Mouse (Mus musculus): Measurements from ENCODE around the gene Ttc23. TPM values are rescaled to one million over a fixed set of nuclear protein-coding genes. Genes with fewer than 3 reads are reported as not detected.

Gene Ttc23
- total and polyA plus RNA-seq, 3 experiments = 0.89 to 2.5 (median 0.93) TPM

GRCm38 (mm10) chr7:67639006-67639405 is 8.2 kb upstream of the Ttc23 start:
- H3K9me3 ChIP-seq (replicated peaks; ENCODE audit: low read length) = no peaks in the 10 kb centered on the region
- in situ Hi-C loops (cut with MboI; ENCODE audit: low pct_ligation_motif_present, low pct_unique_long_range_greater_than_20kb, low sequenced_read_pairs) (loop anchor here (10.0 to 25.0 kb wide), 3 partner anchors 577 to 1202 kb away; partner anchors contain the start of gene Aldh1a3), dilution Hi-C loops (cut with MboI; ENCODE audit: extremely low pct_ligation_motif_present, extremely low pct_unique_long_range_greater_than_20kb, low sequenced_read_pairs) (no loop called here)
- no peak overlapping the region for H3K4me3 ChIP-seq (replicated peaks in 1 of 3; ENCODE audit: low read depth in 2 of 3, low read length in 2 of 3, poor library complexity in 1 of 3)
- no peak overlapping the region for H3K27ac ChIP-seq (ENCODE audit: insufficient read depth, low read depth)
- H3K27me3 ChIP-seq (replicated peaks) = no peaks in the 10 kb centered on the region
- peaks cover 0 to 3% of the 10 kb centered on the region in 2 experiments for H3K36me3 ChIP-seq (replicated peaks in 1 of 2; ENCODE audit: control insufficient read depth in 1 of 2, insufficient read depth in 1 of 2, low read length in 1 of 2)
- H3K79me2 ChIP-seq (replicated peaks; ENCODE audit: control insufficient read depth, extremely low read depth, insufficient read depth, poor library complexity, severe bottlenecking) = no peaks in the 10 kb centered on the region
- H3K9ac ChIP-seq (ENCODE audit: insufficient read depth, low read depth) = no peak overlapping the region
- peaks cover 0 to 11% of the 10 kb centered on the region in 2 experiments; a peak in 2 of 4 replicates for H3K4me1 ChIP-seq (ENCODE audit: control insufficient read depth in 1 of 2, insufficient read depth in 2 of 2)
- TF ChIP-seq USF1 (IDR thresholded peaks at IDR 0.05; ENCODE audit: low read depth, low read length) (no peak), ZC3H11A (IDR thresholded peaks at IDR 0.05; ENCODE audit: low read depth, low read length) (no peak), TBP (conservative IDR thresholded peaks at IDR 0.05; ENCODE audit: low read depth, low read length) (no peak), SMC3 (IDR thresholded peaks at IDR 0.05; ENCODE audit: low read depth, low read length) (no peak), EP300 (IDR thresholded peaks at IDR 0.05; ENCODE audit: low read length) (no peak), ZMIZ1 (IDR thresholded peaks at IDR 0.05; ENCODE audit: low read depth, low read length) (no peak), MEF2A (IDR thresholded peaks at IDR 0.05; ENCODE audit: borderline replicate concordance, low read depth, low read length) (no peak), NELFE (IDR thresholded peaks at IDR 0.05; ENCODE audit: low read depth, low read length) (no peak), MYC (IDR thresholded peaks at IDR 0.05; ENCODE audit: low read depth, low read length) (no peak), UBTF (IDR thresholded peaks at IDR 0.05; ENCODE audit: low read depth, low read length) (no peak), MXI1 (IDR thresholded peaks at IDR 0.05; ENCODE audit: low read depth, low read length) (no peak), RAD21 (IDR thresholded peaks at IDR 0.05; ENCODE audit: low read depth, low read length) (no peak), RCOR1 (conservative IDR thresholded peaks at IDR 0.05; ENCODE audit: low read depth, low read length) (no peak), POLR2A (IDR thresholded peaks at IDR 0.05; ENCODE audit: low read depth, low read length) (no peak), ETS1 (conservative IDR thresholded peaks at IDR 0.05; ENCODE audit: low read depth, low read length) (no peak), CHD1 (IDR thresholded peaks at IDR 0.05; ENCODE audit: low read depth, low read length) (no peak), MAZ (IDR thresholded peaks at IDR 0.05; ENCODE audit: low read depth, low read length) (no peak), KAT2A (IDR thresholded peaks at IDR 0.05; ENCODE audit: insufficient replicate concordance, low read length) (no peak)
- no peak overlapping the region for H3K4me2 ChIP-seq (ENCODE audit: insufficient read depth, low read depth, poor library complexity, severe bottlenecking)
- DNase-seq (ENCODE audit: extremely low read depth) = no peak

GRCm38 (mm10) chr7:67642955-67643354 is 4.3 kb upstream of the Ttc23 start:
- peaks cover 0 to 21% of the 10 kb centered on the region in 2 experiments; a peak in 2 of 4 replicates for H3K4me1 ChIP-seq (ENCODE audit: control insufficient read depth in 1 of 2, insufficient read depth in 2 of 2)
- in situ Hi-C loops (cut with MboI; ENCODE audit: low pct_ligation_motif_present, low pct_unique_long_range_greater_than_20kb, low sequenced_read_pairs) (loop anchor here (25.0 kb wide), 2 partner anchors 581 to 1206 kb away; partner anchors contain the start of gene Aldh1a3), dilution Hi-C loops (cut with MboI; ENCODE audit: extremely low pct_ligation_motif_present, extremely low pct_unique_long_range_greater_than_20kb, low sequenced_read_pairs) (no loop called here)
- H3K9ac ChIP-seq (ENCODE audit: insufficient read depth, low read depth) = no peak overlapping the region
- peaks cover 0 to 3% of the 10 kb centered on the region in 2 experiments for H3K36me3 ChIP-seq (replicated peaks in 1 of 2; ENCODE audit: control insufficient read depth in 1 of 2, insufficient read depth in 1 of 2, low read length in 1 of 2)
- H3K27ac ChIP-seq (ENCODE audit: insufficient read depth, low read depth) = no peak overlapping the region
- H3K4me2 ChIP-seq (ENCODE audit: insufficient read depth, low read depth, poor library complexity, severe bottlenecking) = no peak overlapping the region
- no peaks in the 10 kb centered on the region for H3K9me3 ChIP-seq (replicated peaks; ENCODE audit: low read length)
- H3K27me3 ChIP-seq (replicated peaks) = no peaks in the 10 kb centered on the region
- H3K79me2 ChIP-seq (replicated peaks; ENCODE audit: control insufficient read depth, extremely low read depth, insufficient read depth, poor library complexity, severe bottlenecking) = no peaks in the 10 kb centered on the region
- DNase-seq (ENCODE audit: extremely low read depth) = no peak
- no peak overlapping the region for H3K4me3 ChIP-seq (replicated peaks in 1 of 3; ENCODE audit: low read depth in 2 of 3, low read length in 2 of 3, poor library complexity in 1 of 3)
- TF ChIP-seq CTCF (conservative IDR thresholded peaks at IDR 0.05 in 1 of 2, IDR thresholded peaks at IDR 0.05 in 1 of 2; ENCODE audit: low read depth in 2 of 2, low read length in 2 of 2) (no peak), KAT2A (IDR thresholded peaks at IDR 0.05; ENCODE audit: insufficient replicate concordance, low read length) (no peak), ZNF384 (IDR thresholded peaks at IDR 0.05; ENCODE audit: low read depth, low read length) (no peak), GABPA (IDR thresholded peaks at IDR 0.05; ENCODE audit: insufficient replicate concordance, low read depth, low read length) (no peak), ZC3H11A (IDR thresholded peaks at IDR 0.05; ENCODE audit: low read depth, low read length) (no peak), IRF4 (IDR thresholded peaks at IDR 0.05; ENCODE audit: low read depth, low read length) (no peak), ZMIZ1 (IDR thresholded peaks at IDR 0.05; ENCODE audit: low read depth, low read length) (no peak), UBTF (IDR thresholded peaks at IDR 0.05; ENCODE audit: low read depth, low read length) (no peak), MAZ (IDR thresholded peaks at IDR 0.05; ENCODE audit: low read depth, low read length) (no peak), MYC (IDR thresholded peaks at IDR 0.05; ENCODE audit: low read depth, low read length) (no peak), POLR2A (IDR thresholded peaks at IDR 0.05; ENCODE audit: low read depth, low read length) (no peak), TCF12 (IDR thresholded peaks at IDR 0.05; ENCODE audit: low read depth, low read length) (no peak), EP300 (IDR thresholded peaks at IDR 0.05; ENCODE audit: low read length) (no peak), USF1 (IDR thresholded peaks at IDR 0.05; ENCODE audit: low read depth, low read length) (no peak), CHD2 (IDR thresholded peaks at IDR 0.05; ENCODE audit: low read length) (no peak), JUND (conservative IDR thresholded peaks at IDR 0.05; ENCODE audit: low read depth, low read length) (no peak), BHLHE40 (IDR thresholded peaks at IDR 0.05; ENCODE audit: low read depth, low read length) (no peak), ELF1 (IDR thresholded peaks at IDR 0.05; ENCODE audit: low read depth, low read length) (no peak)

Data from CH12.LX (cell line).